Mouse (Mus musculus): ENCODE measurements around the gene Cck.

DNA sequence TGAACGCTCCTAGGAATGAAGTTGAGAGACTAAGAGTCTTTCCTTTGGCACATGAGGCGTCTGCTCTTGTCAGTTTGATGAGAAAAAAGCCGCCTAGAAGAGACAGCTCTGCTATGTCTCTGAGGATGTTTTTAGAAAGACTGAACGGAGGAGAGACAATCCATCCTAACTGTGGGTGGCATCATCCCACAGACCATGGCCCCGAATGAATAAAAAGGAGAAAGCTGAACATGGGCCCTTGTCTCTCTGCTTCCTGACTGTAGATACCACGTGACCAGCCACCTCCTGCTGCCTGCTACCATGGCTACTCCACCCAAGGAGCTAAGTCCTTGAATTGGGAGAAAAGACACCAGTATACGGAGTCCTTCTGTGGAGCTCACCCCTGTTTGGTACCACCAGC is 8.3 kb downstream of the Cck start:
- TF ChIP-seq CTCF (IDR thresholded peaks at IDR 0.05; ENCODE audit: low read depth) (no peak), EP300 (IDR thresholded peaks at IDR 0.05; ENCODE audit: low read depth) (no peak)
